Comparison of ENCODE assay signal across 25 mouse cellular contexts in genomic region chr6:73497321-73497720, GRCm38 (mm10). TPM values are rescaled to one million over a fixed set of nuclear protein-coding genes. Genes with fewer than 3 reads are reported as not detected.
DNase-seq lines count a peak whose midpoint lies in the region; ATAC-seq and TF ChIP-seq lines count a peak whose summit lies in the region.
"Had no signal": no experiment of that assay in that cellular context is flagged by ENCODE, and none has a peak within 500 bp of the region (broad histone marks: within the 10 kb centered on the region; RNA-seq: fewer than 3 reads in every experiment).

No protein-coding gene starts in this region.

- TF ChIP-seq CTCF in forebrain, postnatal 0 days (IDR thresholded peaks at IDR 0.05; ENCODE audit: low read depth): no peak

- intact Hi-C loops in left cerebral cortex, postnatal 36 days (cut with DNase I): loop anchor here (10.0 kb wide), 1 partner anchor 133 kb away; no protein-coding TSS in a partner anchor

- H3K4me3 ChIP-seq in midbrain, embryonic 11.5 days (ENCODE audit: low read depth, low read length): no peak overlapping the region
- no peak overlapping the region for H3K4me3 ChIP-seq in midbrain, embryonic 10.5 days
- no peak overlapping the region for H3K4me3 ChIP-seq in forebrain, embryonic 13.5 days
- no peak overlapping the region for H3K4me3 ChIP-seq in forebrain, postnatal 0 days (ENCODE audit: low read depth, low read length)
- no peak overlapping the region for H3K4me3 ChIP-seq in midbrain, embryonic 15.5 days
- H3K4me3 ChIP-seq: heart, embryonic 15.5 days; kidney, embryonic 15.5 days; left cerebral cortex, adult 2 months; limb, embryonic 10.5 days had no signal

- 79% methylated on average over 2 of the region's 2 CpGs for WGBS in midbrain, embryonic 11.5 days
- WGBS in midbrain, embryonic 10.5 days: 78% methylated on average over 2 of the region's 2 CpGs
- 30% methylated on average over 2 of the region's 2 CpGs for WGBS in forebrain, embryonic 13.5 days
- WGBS in forebrain, postnatal 0 days: 26% methylated on average over 2 of the region's 2 CpGs
- WGBS in midbrain, embryonic 15.5 days: 46% methylated on average over 2 of the region's 2 CpGs

- peak; percentile 60 for DNase-seq in midbrain, embryonic 11.5 days (ENCODE audit: low spot score, missing footprints)
- DNase-seq in midbrain, embryonic 10.5 days (ENCODE audit: low spot score): no peak
- no peak for DNase-seq in forebrain, postnatal 0 days
- DNase-seq in left cerebral cortex, postnatal 36 days (ENCODE audit: low spot score in 2 of 2): no peak
- no peak for DNase-seq in liver
- DNase-seq: adrenal gland, adult 2 months; cerebellum, adult 11 months; cerebellum, postnatal 25 days; gastrocnemius, postnatal 10 days; heart, postnatal 4 days; kidney, postnatal 4 days; layer of hippocampus, adult 9-11 months; lung, adult 2 months; lung, postnatal 36 days; thymus, postnatal 14 days had no signal

- H3K4me2 ChIP-seq in midbrain, embryonic 11.5 days: no peak overlapping the region
- no peak overlapping the region for H3K4me2 ChIP-seq in forebrain, embryonic 13.5 days
- no peak overlapping the region for H3K4me2 ChIP-seq in forebrain, postnatal 0 days (ENCODE audit: low read depth)
- no peak overlapping the region for H3K4me2 ChIP-seq in midbrain, embryonic 15.5 days
- H3K4me2 ChIP-seq: heart, embryonic 15.5 days; kidney, embryonic 15.5 days; liver, embryonic 11.5 days had no signal

- no peaks in the 10 kb centered on the region for H3K36me3 ChIP-seq in midbrain, embryonic 11.5 days (ENCODE audit: control insufficient read depth, insufficient read depth, low read length)
- no peaks in the 10 kb centered on the region for H3K36me3 ChIP-seq in midbrain, embryonic 10.5 days
- no peaks in the 10 kb centered on the region for H3K36me3 ChIP-seq in forebrain, embryonic 13.5 days (ENCODE audit: poor library complexity, severe bottlenecking)
- no peaks in the 10 kb centered on the region for H3K36me3 ChIP-seq in forebrain, postnatal 0 days (ENCODE audit: insufficient read depth)
- no peaks in the 10 kb centered on the region for H3K36me3 ChIP-seq in midbrain, embryonic 15.5 days (replicated peaks)
- H3K36me3 ChIP-seq: heart, embryonic 15.5 days; kidney, embryonic 15.5 days; limb, embryonic 10.5 days had no signal

- no peak overlapping the region for H3K9ac ChIP-seq in midbrain, embryonic 11.5 days (ENCODE audit: low read length)
- H3K9ac ChIP-seq in forebrain, embryonic 13.5 days: no peak overlapping the region
- H3K9ac ChIP-seq in forebrain, postnatal 0 days: no peak overlapping the region
- no peak overlapping the region for H3K9ac ChIP-seq in midbrain, embryonic 15.5 days
- H3K9ac ChIP-seq: heart, embryonic 15.5 days; kidney, embryonic 15.5 days had no signal

- no peak overlapping the region for H3K27ac ChIP-seq in midbrain, embryonic 11.5 days (ENCODE audit: low read depth, low read length)
- H3K27ac ChIP-seq in midbrain, embryonic 10.5 days (replicated peaks): no peak overlapping the region
- H3K27ac ChIP-seq in forebrain, embryonic 13.5 days: no peak overlapping the region
- no peak overlapping the region for H3K27ac ChIP-seq in forebrain, postnatal 0 days (ENCODE audit: low read depth, low read length)
- no peak overlapping the region for H3K27ac ChIP-seq in midbrain, embryonic 15.5 days
- H3K27ac ChIP-seq: heart, embryonic 15.5 days; kidney, embryonic 15.5 days; left cerebral cortex, adult 2 months; limb, embryonic 10.5 days had no signal

- H3K9me3 ChIP-seq in midbrain, embryonic 11.5 days (ENCODE audit: control insufficient read depth, low read length): no peaks in the 10 kb centered on the region
- no peaks in the 10 kb centered on the region for H3K9me3 ChIP-seq in midbrain, embryonic 10.5 days (replicated peaks)
- H3K9me3 ChIP-seq in forebrain, embryonic 13.5 days (replicated peaks): no peaks in the 10 kb centered on the region
- H3K9me3 ChIP-seq in forebrain, postnatal 0 days (ENCODE audit: low read length): no peaks in the 10 kb centered on the region
- H3K9me3 ChIP-seq in midbrain, embryonic 15.5 days: no peaks in the 10 kb centered on the region
- H3K9me3 ChIP-seq: heart, embryonic 15.5 days; kidney, embryonic 15.5 days; limb, embryonic 10.5 days had no signal

- no peaks in the 10 kb centered on the region for H3K27me3 ChIP-seq in midbrain, embryonic 11.5 days (ENCODE audit: control insufficient read depth, insufficient read depth, low read length)
- no peaks in the 10 kb centered on the region for H3K27me3 ChIP-seq in midbrain, embryonic 10.5 days (ENCODE audit: low read depth, poor library complexity, severe bottlenecking)
- no peaks in the 10 kb centered on the region for H3K27me3 ChIP-seq in forebrain, embryonic 13.5 days
- H3K27me3 ChIP-seq in forebrain, postnatal 0 days (ENCODE audit: insufficient read depth, low read length): no peaks in the 10 kb centered on the region
- H3K27me3 ChIP-seq in midbrain, embryonic 15.5 days (replicated peaks): no peaks in the 10 kb centered on the region
- H3K27me3 ChIP-seq: heart, embryonic 15.5 days; kidney, embryonic 15.5 days had no signal

- no peak for ATAC-seq in midbrain, embryonic 11.5 days (ENCODE audit: low FRiP score)
- peak; percentile 84 for ATAC-seq in forebrain, embryonic 13.5 days
- ATAC-seq in forebrain, postnatal 0 days: peak; percentile 66
- ATAC-seq in midbrain, embryonic 15.5 days (replicated peaks): peak; percentile 27; the same call in 1 of the 2 replicates
- ATAC-seq: intestine, embryonic 16.5 days had no signal

- no peaks in the 10 kb centered on the region for H3K4me1 ChIP-seq in midbrain, embryonic 11.5 days (ENCODE audit: control insufficient read depth, insufficient read depth, low read length)
- H3K4me1 ChIP-seq in midbrain, embryonic 10.5 days: no peaks in the 10 kb centered on the region
- H3K4me1 ChIP-seq in forebrain, embryonic 13.5 days: peaks cover 7% of the 10 kb centered on the region
- no peaks in the 10 kb centered on the region for H3K4me1 ChIP-seq in forebrain, postnatal 0 days (ENCODE audit: insufficient read depth)
- H3K4me1 ChIP-seq in midbrain, embryonic 15.5 days: 0 out of 2 replicates have a peak, but pooled peaks cover 3% of the 10 kb centered on the region
- H3K4me1 ChIP-seq: heart, embryonic 15.5 days; kidney, embryonic 15.5 days; limb, embryonic 10.5 days had no signal

RNA-seq across cellular contexts. Expression of gene 4931417E11Rik, which starts 27.9 kb away (rescaled TPM):
- not detected in 2 replicates for polyA plus RNA-seq in midbrain, embryonic 11.5 days (2014; fragmentation: Nextera tagmentation; extraction: Ambion mirVana)
- polyA plus RNA-seq in midbrain, embryonic 10.5 days (2016; fragmentation: Nextera tagmentation; extraction: Ambion mirVana): not detected in 2 replicates
- not detected in 2 replicates for polyA plus RNA-seq in forebrain, embryonic 13.5 days (2015; fragmentation: Nextera tagmentation; extraction: Ambion mirVana)
- total RNA-seq in forebrain, postnatal 0 days (2014; rRNA removed): not detected in 2 replicates
- not detected in 2 replicates for polyA plus RNA-seq in forebrain, postnatal 0 days (2015; fragmentation: Nextera tagmentation; extraction: Ambion mirVana)
- not detected in 2 replicates for polyA plus RNA-seq in midbrain, embryonic 15.5 days (2015; fragmentation: Nextera tagmentation; extraction: Ambion mirVana)
- not detected for total RNA-seq in left cerebral cortex, postnatal 36 days (2021)
- total RNA-seq: adrenal gland, adult 2 months; gastrocnemius, postnatal 10 days; heart, adult 8-10 months; heart, postnatal 4 days; left cerebral cortex, adult 2 months; megakaryocyte-erythroid progenitor cell, adult 5-6 weeks had no signal
- polyA plus RNA-seq: adrenal gland, adult 2 months; heart, embryonic 15.5 days; intestine, embryonic 16.5 days; kidney, embryonic 15.5 days; limb, embryonic 10.5 days; liver, embryonic 11.5 days; lung, adult 2 months had no signal
